In genomic region chr2:102130198-102130845, GRCm38 (mm10) we compare ENCODE assay signal across 8 mouse cellular contexts. TPM values are rescaled to one million over a fixed set of nuclear protein-coding genes. Genes with fewer than 3 reads are reported as not detected.
A peak's percentile ranks its signal among the peaks of the same experiment; 100 is the strongest.
DNase-seq lines count a peak whose midpoint lies in the region; ATAC-seq lines count a peak whose summit lies in the region.

No protein-coding gene starts in this region.

- no peaks in the 10 kb centered on the region for H3K36me3 ChIP-seq in heart, embryonic 12.5 days
- no peaks in the 10 kb centered on the region for H3K36me3 ChIP-seq in embryonic facial prominence, embryonic 14.5 days (ENCODE audit: control insufficient read depth, insufficient read depth, low read length)

- ATAC-seq in heart, embryonic 12.5 days (ENCODE audit: insufficient number of reproducible peaks, low FRiP score): no peak
- ATAC-seq in embryonic facial prominence, embryonic 14.5 days (ENCODE audit: low read depth): peak; percentile 24; the same call in 1 of the 2 replicates

- peaks cover 25% of the 10 kb centered on the region for H3K4me1 ChIP-seq in heart, embryonic 12.5 days (replicated peaks)
- H3K4me1 ChIP-seq in embryonic facial prominence, embryonic 14.5 days (ENCODE audit: control insufficient read depth, insufficient read depth, low read length): peaks cover 79% of the 10 kb centered on the region

- H3K27ac ChIP-seq in heart, embryonic 12.5 days (ENCODE audit: poor library complexity, severe bottlenecking): no peak overlapping the region
- peak overlapping the region; percentile 53 for H3K27ac ChIP-seq in embryonic facial prominence, embryonic 14.5 days (replicated peaks; ENCODE audit: low read depth, low read length)

- intact Hi-C loops in heart, postnatal 36 days (cut with DNase I): no loop called here

- H3K4me3 ChIP-seq in heart, embryonic 12.5 days: no peak overlapping the region
- no peak overlapping the region for H3K4me3 ChIP-seq in embryonic facial prominence, embryonic 14.5 days (ENCODE audit: low read depth, low read length)

- DNase-seq in heart, postnatal 36 days: peak; percentile 14 to 27
- peak; percentile 65 for DNase-seq in ZHBTc4 (ENCODE audit: low read depth, low spot score)
- peak; percentile 76 for DNase-seq in embryonic facial prominence, embryonic 14.5 days (ENCODE audit: low spot score)
- peak; percentile 42 to 49 for DNase-seq in left cerebral cortex, adult 9 months (ENCODE audit: low spot score in 2 of 2)
- no peak for DNase-seq in kidney, postnatal 14 days
- DNase-seq in thymus, postnatal 36 days: no peak
- no peak for DNase-seq in spleen, postnatal 14 days (ENCODE audit: low spot score in 2 of 2)

- H3K9ac ChIP-seq in heart, embryonic 12.5 days: no peak overlapping the region
- no peak overlapping the region for H3K9ac ChIP-seq in embryonic facial prominence, embryonic 14.5 days (ENCODE audit: low read depth, low read length)

- 86% methylated on average over 8 of the region's 8 CpGs for WGBS in heart, embryonic 12.5 days
- WGBS in embryonic facial prominence, embryonic 14.5 days: 63% methylated on average over 8 of the region's 8 CpGs

- no peaks in the 10 kb centered on the region for H3K27me3 ChIP-seq in heart, embryonic 12.5 days (replicated peaks)
- H3K27me3 ChIP-seq in embryonic facial prominence, embryonic 14.5 days (replicated peaks; ENCODE audit: control insufficient read depth, insufficient read depth, low read length): no peaks in the 10 kb centered on the region

- H3K4me2 ChIP-seq in heart, embryonic 12.5 days: no peak overlapping the region
- H3K4me2 ChIP-seq in embryonic facial prominence, embryonic 14.5 days (ENCODE audit: low read depth, low read length): no peak overlapping the region

- H3K9me3 ChIP-seq in heart, embryonic 12.5 days (replicated peaks): no peaks in the 10 kb centered on the region
- no peaks in the 10 kb centered on the region for H3K9me3 ChIP-seq in embryonic facial prominence, embryonic 14.5 days (ENCODE audit: control insufficient read depth, low read length)

RNA-seq across cellular contexts. Expression of gene Ldlrad3, which starts 55.9 kb away (rescaled TPM):
- 1 to 10 TPM; 3.8 to 4.4 TPM for total RNA-seq in heart, postnatal 36 days (2021)
- polyA plus RNA-seq in heart, embryonic 12.5 days (2016; fragmentation: Nextera tagmentation; extraction: Ambion mirVana): 20.2 and 23.0 TPM in 2 replicates
- polyA plus RNA-seq in embryonic facial prominence, embryonic 14.5 days (2014; fragmentation: Nextera tagmentation; extraction: Ambion mirVana): 48.2 and 48.8 TPM in 2 replicates

Comparison
In these comparisons a context has a peak if more than half of its experiments do, and no peak if none do; other contexts are left out.
1. DNase-seq: peak in heart, postnatal 36 days (2 of 2), ZHBTc4 (single experiment), embryonic facial prominence, embryonic 14.5 days (single experiment) and left cerebral cortex, adult 9 months (2 of 2); none in kidney, postnatal 14 days (single experiment), thymus, postnatal 36 days (0 of 2) and spleen, postnatal 14 days (0 of 2).